Mouse (Mus musculus): ENCODE data around the gene Gm11627. TPM values are rescaled to one million over a fixed set of nuclear protein-coding genes. Genes with fewer than 3 reads are reported as not detected.
A peak's percentile ranks its signal among the peaks of the same experiment; 100 is the strongest.

Gm11627 gene
- polyA plus RNA-seq, 1 experiment from 2014 or later, result 9.8 TPM

- no peak overlapping the region for H3K4me3 ChIP-seq (ENCODE audit: low read depth, low read length)
- WGBS, result 30% methylated on average over 5 of the region's 5 CpGs
- peak overlapping the region; percentile 46; the same call in 1 of the 2 replicates for H3K27ac ChIP-seq (ENCODE audit: low read depth, low read length)
- peaks cover 18% of the 10 kb centered on the region for H3K4me1 ChIP-seq (ENCODE audit: control insufficient read depth, insufficient read depth, low read length)
- no peaks in the 10 kb centered on the region for H3K9me3 ChIP-seq (replicated peaks; ENCODE audit: control insufficient read depth, low read length)
- DNase-seq (ENCODE audit: low spot score) (no peak), ATAC-seq (no peak)
- H3K9ac ChIP-seq (ENCODE audit: low read length), result no peak overlapping the region
- H3K4me2 ChIP-seq (ENCODE audit: low read length), result no peak overlapping the region
- no peaks in the 10 kb centered on the region for H3K27me3 ChIP-seq (replicated peaks; ENCODE audit: control insufficient read depth, insufficient read depth, low read length)
- H3K36me3 ChIP-seq (ENCODE audit: control insufficient read depth, insufficient read depth, low read length), result no peaks in the 10 kb centered on the region
Measured at GRCm38 (mm10) chr11:102582736-102583135, 3.5 kb upstream of the Gm11627 start.

- H3K4me3 ChIP-seq (ENCODE audit: low read depth, low read length), result no peak overlapping the region
- WGBS, result 18% methylated on average over 13 of the region's 13 CpGs
- ATAC-seq, result no peak
- DNase-seq (ENCODE audit: low spot score), result peak; percentile 33
- no peaks in the 10 kb centered on the region for H3K27me3 ChIP-seq (replicated peaks; ENCODE audit: control insufficient read depth, insufficient read depth, low read length)
- H3K9ac ChIP-seq (ENCODE audit: low read length), result no peak overlapping the region
- peak overlapping the region; percentile 84; the same call in 1 of the 2 replicates for H3K27ac ChIP-seq (ENCODE audit: low read depth, low read length)
- H3K4me2 ChIP-seq (ENCODE audit: low read length), result no peak overlapping the region
- no peaks in the 10 kb centered on the region for H3K36me3 ChIP-seq (ENCODE audit: control insufficient read depth, insufficient read depth, low read length)
- no peaks in the 10 kb centered on the region for H3K9me3 ChIP-seq (replicated peaks; ENCODE audit: control insufficient read depth, low read length)
- H3K4me1 ChIP-seq (ENCODE audit: control insufficient read depth, insufficient read depth, low read length), result peaks cover 18% of the 10 kb centered on the region
Measured at GRCm38 (mm10) chr11:102582016-102582610, 2.9 kb upstream of the Gm11627 start.

GRCm38 (mm10) chr11:102581281-102582015, 2.2 kb upstream of the Gm11627 start:
- H3K36me3 ChIP-seq (ENCODE audit: control insufficient read depth, insufficient read depth, low read length), result no peaks in the 10 kb centered on the region
- H3K4me1 ChIP-seq (ENCODE audit: control insufficient read depth, insufficient read depth, low read length), result peaks cover 18% of the 10 kb centered on the region
- no peak for ATAC-seq
- H3K27me3 ChIP-seq (replicated peaks; ENCODE audit: control insufficient read depth, insufficient read depth, low read length), result no peaks in the 10 kb centered on the region
- H3K4me2 ChIP-seq (ENCODE audit: low read length), result no peak overlapping the region
- H3K9ac ChIP-seq (ENCODE audit: low read length), result peak overlapping the region; percentile 29
- H3K9me3 ChIP-seq (replicated peaks; ENCODE audit: control insufficient read depth, low read length), result no peaks in the 10 kb centered on the region
- peak overlapping the region; percentile 84 for H3K27ac ChIP-seq (ENCODE audit: low read depth, low read length)
- 5% methylated on average over 11 of the region's 11 CpGs for WGBS
- DNase-seq (ENCODE audit: low spot score), result peak; percentile 63
- H3K4me3 ChIP-seq (ENCODE audit: low read depth, low read length), result no peak overlapping the region

GRCm38 (mm10) chr11:102580034-102580330, 721 bp upstream of the Gm11627 start:
- Histone ChIP-seq H3K9ac (ENCODE audit: low read length) (no peak overlapping the region), H3K27ac (ENCODE audit: low read depth, low read length) (peak overlapping the region; percentile 75), H3K27me3 (replicated peaks; ENCODE audit: control insufficient read depth, insufficient read depth, low read length) (no peaks in the 10 kb centered on the region), H3K9me3 (replicated peaks; ENCODE audit: control insufficient read depth, low read length) (no peaks in the 10 kb centered on the region), H3K4me2 (ENCODE audit: low read length) (peak overlapping the region; percentile 32; the same call in 1 of the 2 replicates), H3K4me3 (ENCODE audit: low read depth, low read length) (no peak overlapping the region), H3K4me1 (ENCODE audit: control insufficient read depth, insufficient read depth, low read length) (peaks cover 18% of the 10 kb centered on the region), H3K36me3 (ENCODE audit: control insufficient read depth, insufficient read depth, low read length) (no peaks in the 10 kb centered on the region)
- WGBS, result 13% methylated on average over 3 of the region's 3 CpGs
- DNase-seq (ENCODE audit: low spot score), result no peak
- no peak for ATAC-seq

- 4% methylated on average over 27 of the region's 27 CpGs for WGBS
- Histone ChIP-seq H3K4me3 (ENCODE audit: low read depth, low read length) (peak overlapping the region; percentile 2), H3K4me1 (ENCODE audit: control insufficient read depth, insufficient read depth, low read length) (peaks cover 18% of the 10 kb centered on the region), H3K9me3 (replicated peaks; ENCODE audit: control insufficient read depth, low read length) (no peaks in the 10 kb centered on the region), H3K36me3 (ENCODE audit: control insufficient read depth, insufficient read depth, low read length) (no peaks in the 10 kb centered on the region), H3K9ac (ENCODE audit: low read length) (peak overlapping the region; percentile 45; the same call in 1 of the 2 replicates), H3K27ac (ENCODE audit: low read depth, low read length) (peak overlapping the region; percentile 75), H3K27me3 (replicated peaks; ENCODE audit: control insufficient read depth, insufficient read depth, low read length) (no peaks in the 10 kb centered on the region), H3K4me2 (ENCODE audit: low read length) (peak overlapping the region; percentile 32)
- DNase-seq (ENCODE audit: low spot score) (peak; percentile 80), ATAC-seq (peak; percentile 29; the same call in 1 of the 2 replicates)
Measured at GRCm38 (mm10) chr11:102578341-102579118, 731 bp downstream of the Gm11627 start.

GRCm38 (mm10) chr11:102576050-102576754, 3.1 kb downstream of the Gm11627 start:
- Histone ChIP-seq H3K27ac (ENCODE audit: low read depth, low read length) (no peak overlapping the region), H3K36me3 (ENCODE audit: control insufficient read depth, insufficient read depth, low read length) (no peaks in the 10 kb centered on the region), H3K9me3 (replicated peaks; ENCODE audit: control insufficient read depth, low read length) (no peaks in the 10 kb centered on the region), H3K4me2 (ENCODE audit: low read length) (no peak overlapping the region), H3K4me1 (ENCODE audit: control insufficient read depth, insufficient read depth, low read length) (peaks cover 8% of the 10 kb centered on the region), H3K27me3 (replicated peaks; ENCODE audit: control insufficient read depth, insufficient read depth, low read length) (no peaks in the 10 kb centered on the region), H3K4me3 (ENCODE audit: low read depth, low read length) (no peak overlapping the region), H3K9ac (ENCODE audit: low read length) (no peak overlapping the region)
- WGBS, result 81% methylated on average over 13 of the region's 13 CpGs
- no peak for ATAC-seq
- DNase-seq (ENCODE audit: low spot score), result no peak

- Histone ChIP-seq H3K4me3 (ENCODE audit: low read depth, low read length) (no peak overlapping the region), H3K9ac (ENCODE audit: low read length) (no peak overlapping the region), H3K27me3 (replicated peaks; ENCODE audit: control insufficient read depth, insufficient read depth, low read length) (no peaks in the 10 kb centered on the region), H3K4me1 (ENCODE audit: control insufficient read depth, insufficient read depth, low read length) (peaks cover 5% of the 10 kb centered on the region; the same call in 1 of the 2 replicates), H3K9me3 (replicated peaks; ENCODE audit: control insufficient read depth, low read length) (no peaks in the 10 kb centered on the region), H3K36me3 (ENCODE audit: control insufficient read depth, insufficient read depth, low read length) (no peaks in the 10 kb centered on the region), H3K27ac (ENCODE audit: low read depth, low read length) (no peak overlapping the region), H3K4me2 (ENCODE audit: low read length) (no peak overlapping the region)
- DNase-seq (ENCODE audit: low spot score), result no peak
- ATAC-seq, result no peak
- WGBS, result 59% methylated on average over 1 of the region's 1 CpGs
Measured at GRCm38 (mm10) chr11:102575034-102575433, 4.2 kb downstream of the Gm11627 start.

- no peaks in the 10 kb centered on the region for H3K27me3 ChIP-seq (replicated peaks; ENCODE audit: control insufficient read depth, insufficient read depth, low read length)
- peak overlapping the region; percentile 30 for H3K4me3 ChIP-seq (ENCODE audit: low read depth, low read length)
- H3K36me3 ChIP-seq (ENCODE audit: control insufficient read depth, insufficient read depth, low read length), result no peaks in the 10 kb centered on the region
- no peak overlapping the region for H3K27ac ChIP-seq (ENCODE audit: low read depth, low read length)
- DNase-seq (ENCODE audit: low spot score) (peak; percentile 96), ATAC-seq (peak; percentile 79)
- no peaks in the 10 kb centered on the region for H3K4me1 ChIP-seq (ENCODE audit: control insufficient read depth, insufficient read depth, low read length)
- peak overlapping the region; percentile 64 for H3K9ac ChIP-seq (ENCODE audit: low read length)
- WGBS, result 2% methylated on average over 18 of the region's 18 CpGs
- no peaks in the 10 kb centered on the region for H3K9me3 ChIP-seq (replicated peaks; ENCODE audit: control insufficient read depth, low read length)
- peak overlapping the region; percentile 62 for H3K4me2 ChIP-seq (ENCODE audit: low read length)
Measured at GRCm38 (mm10) chr11:102572866-102573663, 6.2 kb downstream of the Gm11627 start.
